Mouse (Mus musculus) neural tube, embryonic 10.5 days (tissue): Measurements from ENCODE around the gene Pip.

Source experiments
- DNase-seq: peaks from one replicate; pipeline ENCODE4 v3.0.0-alpha.2; 2017; ENCODE audit warnings: low spot score; ENCODE audit errors: extremely low spot score

Gene Pip

DNA sequence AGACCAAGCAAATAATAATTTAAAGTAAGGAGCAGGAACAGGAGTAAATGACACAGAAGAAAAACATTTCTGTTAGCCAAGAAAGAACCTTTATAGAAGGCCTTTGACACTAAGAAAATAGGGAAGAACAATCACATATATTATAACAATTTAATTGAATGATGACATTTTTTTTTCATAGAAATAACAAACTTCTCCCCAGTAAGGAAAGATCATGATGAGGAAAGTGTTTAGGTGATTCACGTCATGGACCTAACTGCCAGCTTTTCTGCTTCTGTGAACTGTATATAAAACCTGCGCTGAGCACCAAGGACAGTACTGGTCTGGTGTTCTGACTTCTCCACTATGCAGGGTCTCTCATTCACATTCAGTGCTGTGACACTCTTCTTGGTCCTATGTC is at the start of gene Pip:
Pip (plus strand) TSS at position 301 of the 400 bp plus-strand sequence.
- DNase-seq, result no peak

DNA sequence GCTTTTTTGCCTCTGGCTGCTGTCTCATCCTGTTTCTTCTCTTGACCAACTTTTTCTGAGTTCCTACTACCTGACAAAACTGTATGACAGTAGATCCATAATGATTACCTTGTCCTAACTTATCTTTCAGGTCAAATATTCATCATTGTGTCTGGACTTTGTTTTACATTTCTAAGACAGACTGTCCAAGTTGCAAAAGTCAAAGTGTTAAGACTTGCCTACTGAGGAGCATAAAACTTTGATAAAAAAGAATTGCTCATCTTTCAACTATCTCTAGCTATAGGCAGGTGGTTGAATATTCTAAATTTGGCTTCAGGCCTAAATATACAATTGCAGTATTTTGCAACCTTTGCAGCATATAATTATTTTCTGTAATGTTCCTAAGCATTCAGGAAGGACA is 23.2 kb upstream of the Pip start:
- no peak for DNase-seq

DNA sequence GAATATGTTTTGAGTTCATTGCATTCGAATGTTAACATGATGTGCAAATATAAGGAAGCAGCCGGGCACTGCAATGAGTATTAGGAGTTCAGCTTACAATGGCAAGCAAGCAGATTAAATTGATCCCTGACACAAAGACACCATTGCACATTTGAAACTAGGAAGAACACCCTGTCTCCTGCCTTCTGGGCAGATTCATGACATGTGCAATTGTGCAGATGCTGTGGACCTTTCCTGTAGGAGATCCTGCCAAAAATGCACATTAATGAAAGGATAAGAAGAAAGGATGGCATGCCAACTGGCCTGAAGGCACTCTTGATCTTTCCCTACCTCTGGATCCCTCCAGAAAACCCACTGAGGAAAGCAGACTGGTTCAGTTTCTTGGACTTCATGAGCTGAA is 17.8 kb upstream of the Pip start:
- no peak for DNase-seq

DNA sequence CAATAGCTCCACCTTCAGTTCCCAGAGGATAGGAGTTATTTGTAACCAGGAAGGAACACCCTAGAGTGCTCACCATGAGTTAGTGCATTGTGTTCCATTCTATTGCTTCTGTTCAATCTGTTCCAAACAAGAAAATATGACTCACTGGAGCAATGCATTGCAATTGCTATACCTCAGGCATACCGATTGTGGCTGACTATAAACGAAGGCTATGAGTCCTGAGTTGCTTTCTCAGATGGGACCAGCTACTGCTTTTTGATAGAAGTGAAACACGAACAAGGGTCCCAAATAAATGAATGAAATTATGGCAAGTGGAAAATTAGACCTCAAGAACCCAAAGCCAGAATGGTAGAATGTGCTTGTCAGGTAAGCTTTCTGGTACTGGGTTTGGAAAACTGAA is 5.4 kb downstream of the Pip start, which contains the start of gene Sval2:
Sval2 (plus strand) TSS at position 301 of the 400 bp plus-strand sequence.
- no peak for DNase-seq

DNA sequence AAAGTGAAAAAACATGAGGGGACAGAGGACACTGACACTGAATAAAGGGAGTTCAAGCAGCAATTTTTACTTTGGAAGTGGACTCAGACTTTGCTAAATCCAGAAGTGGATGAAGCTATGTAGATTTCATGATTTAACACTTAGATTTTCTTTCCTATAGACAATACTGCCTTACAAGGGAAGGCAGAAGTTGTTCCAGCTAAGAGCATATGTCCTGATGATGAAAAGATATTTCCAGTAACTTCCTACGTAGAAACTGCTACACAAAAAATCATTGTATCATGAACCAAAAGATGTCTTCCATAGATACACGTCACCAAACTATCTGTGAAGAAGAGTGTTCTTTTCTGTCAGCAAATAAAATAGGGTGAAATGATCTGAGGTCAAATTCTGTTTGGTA is 16.7 kb downstream of the Pip start:
- no peak for DNase-seq
